Mouse (Mus musculus) heart, embryonic 11.5 days (tissue): ENCODE measurements around the gene Ccnl2. TPM values are rescaled to one million over a fixed set of nuclear protein-coding genes. Genes with fewer than 3 reads are reported as not detected.

Experiments
- microRNA-seq: library from miRNA; unstranded; fragments of <30 nt; microRNA quantifications from one replicate; pipeline ENCODE4, GENCODE M21; 2016; ENCODE audit warnings: borderline number of aligned reads
- polyA plus RNA-seq: library from polyadenylated mRNA; unstranded; fragments of >200 nt; fragmentation: Nextera tagmentation; extraction: Ambion mirVana; gene quantifications from 2 replicates; pipeline ENCODE4 v1.2.1, GENCODE M21; 2014

Ccnl2 gene
- polyA plus RNA-seq, 1 experiment from 2014 or later = 126 TPM

Small RNA genes within 50 kb of the gene (microRNA-seq; reads per million reads assigned to microRNA genes)
- not detected for gene Gm27743

Other genes with a start within 250 kb of the Ccnl2 start
- gene Slc35e2, start 211.1 kb upstream of the Ccnl2 start, polyA plus RNA-seq = 7.7 and 9.6 TPM in 2 replicates
- gene Cdk11b, start 187.6 kb upstream of the Ccnl2 start, polyA plus RNA-seq = 48.2 and 50.0 TPM in 2 replicates
- not detected in 2 replicates for gene Gm10563, start 167.1 kb upstream of the Ccnl2 start, polyA plus RNA-seq
- 52.9 and 53.5 TPM in 2 replicates for gene Mmp23, start 159.1 kb upstream of the Ccnl2 start, polyA plus RNA-seq
- gene Mib2, start 143.3 kb upstream of the Ccnl2 start, polyA plus RNA-seq = 8.9 and 9.7 TPM in 2 replicates
- 1.1 and 1.4 TPM in 2 replicates for gene Fndc10, start 118.1 kb upstream of the Ccnl2 start, polyA plus RNA-seq
- 128 TPM in 2 replicates for gene Ssu72, start 107.7 kb upstream of the Ccnl2 start, polyA plus RNA-seq
- gene Tmem240, start 77.7 kb upstream of the Ccnl2 start, polyA plus RNA-seq = 0.47 and 0.68 TPM in 2 replicates
- gene Atad3a, start 51.4 kb upstream of the Ccnl2 start, polyA plus RNA-seq = 84.2 and 88.2 TPM in 2 replicates
- 0.89 and 1.1 TPM in 2 replicates for gene Vwa1, start 37.8 kb upstream of the Ccnl2 start, polyA plus RNA-seq
- gene Tmem88b, start 26.6 kb upstream of the Ccnl2 start, polyA plus RNA-seq = 3.0 and 3.2 TPM in 2 replicates
- gene Ankrd65, start 22.1 kb upstream of the Ccnl2 start, polyA plus RNA-seq = not detected in 2 replicates
- gene Mrpl20, start 9.6 kb upstream of the Ccnl2 start, polyA plus RNA-seq = 152 and 166 TPM in 2 replicates
- gene Aurkaip1, start 18.8 kb downstream of the Ccnl2 start, polyA plus RNA-seq = 121 and 122 TPM in 2 replicates
- gene Mxra8, start 27.2 kb downstream of the Ccnl2 start, polyA plus RNA-seq = 34.5 and 37.2 TPM in 2 replicates
- 5.8 and 6.8 TPM in 2 replicates for gene Dvl1, start 34.9 kb downstream of the Ccnl2 start, polyA plus RNA-seq
- gene Tas1r3, start 50.9 kb downstream of the Ccnl2 start, polyA plus RNA-seq = 0.11 and 0.18 TPM in 2 replicates
- gene Cptp, start 57.0 kb downstream of the Ccnl2 start, polyA plus RNA-seq = 12.2 and 12.8 TPM in 2 replicates
- gene Ints11, start 57.1 kb downstream of the Ccnl2 start, polyA plus RNA-seq = 40.7 and 45.6 TPM in 2 replicates
- 30.6 and 32.9 TPM in 2 replicates for gene Pusl1, start 79.3 kb downstream of the Ccnl2 start, polyA plus RNA-seq
- gene Acap3, start 79.3 kb downstream of the Ccnl2 start, polyA plus RNA-seq = 9.2 and 10.2 TPM in 2 replicates
- 89.5 and 91.6 TPM in 2 replicates for gene Ube2j2, start 131.3 kb downstream of the Ccnl2 start, polyA plus RNA-seq
- 24.6 and 26.9 TPM in 2 replicates for gene C1qtnf12, start 149.8 kb downstream of the Ccnl2 start, polyA plus RNA-seq
- 10.1 and 11.6 TPM in 2 replicates for gene B3galt6, start 180.2 kb downstream of the Ccnl2 start, polyA plus RNA-seq
- 138 and 147 TPM in 2 replicates for gene Sdf4, start 180.4 kb downstream of the Ccnl2 start, polyA plus RNA-seq
- gene Tnfrsf4, start 201.4 kb downstream of the Ccnl2 start, polyA plus RNA-seq = 0.21 and 0.37 TPM in 2 replicates
- gene Tnfrsf18, start 213.7 kb downstream of the Ccnl2 start, polyA plus RNA-seq = 1.3 and 1.7 TPM in 2 replicates
- 0.36 TPM in 1 of 2 replicates, not detected in the other for gene Ttll10, start 246.9 kb downstream of the Ccnl2 start, polyA plus RNA-seq